Mouse (Mus musculus): ENCODE results near the gene Spp2.

DNA sequence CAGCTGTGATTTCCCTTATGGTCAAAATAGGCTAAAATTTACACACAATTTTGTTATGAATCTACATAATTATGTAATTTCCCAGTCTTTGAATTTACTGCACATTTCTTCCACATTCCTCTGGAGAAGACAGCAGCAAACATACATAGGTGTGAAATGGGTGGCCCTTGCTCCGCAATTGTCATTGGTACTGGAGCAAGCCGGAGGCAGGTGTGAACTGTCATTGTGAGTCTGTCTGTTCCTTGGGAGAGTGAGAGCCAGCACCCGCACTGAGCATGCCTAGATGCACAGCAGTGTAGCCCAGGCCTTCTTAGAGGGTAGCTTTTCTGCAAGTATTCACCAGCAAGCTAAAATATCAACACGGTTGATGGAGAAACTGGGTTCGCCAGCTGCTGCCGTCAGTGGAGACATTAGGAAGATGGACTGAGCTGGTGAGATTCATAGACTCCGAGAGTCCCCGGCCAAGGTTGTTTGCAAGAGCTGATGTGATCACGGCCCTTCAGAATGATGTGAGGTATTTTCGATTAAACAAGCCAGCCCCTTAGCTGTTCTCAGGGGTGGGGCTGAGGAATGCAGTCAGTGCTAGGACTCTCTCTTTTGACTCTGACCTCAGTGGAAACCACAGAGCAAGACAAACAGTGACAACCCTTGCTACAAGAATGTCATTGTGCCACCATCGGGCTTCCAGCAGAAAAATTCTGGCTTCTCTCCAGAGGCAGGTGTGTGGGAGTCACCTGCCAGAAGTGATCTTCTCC, 21.4 kb downstream of the Spp2 start:
- TF ChIP-seq CTCF (IDR thresholded peaks at IDR 0.05) (no peak), POLR2A (IDR thresholded peaks at IDR 0.05; ENCODE audit: insufficient read depth, low read depth, low read length) (no peak), EP300 (IDR thresholded peaks at IDR 0.05; ENCODE audit: insufficient read depth, low read depth, low read length) (no peak)

Measured in heart, adult 2 months (tissue).